Mouse (Mus musculus) WW6 (cell line): ENCODE measurements around the gene Mok.

Source experiments
- DNase-seq: peaks from one replicate; pipeline ENCODE4 v3.0.0-alpha.2; 2013; ENCODE audit warnings: low read depth, low spot score

Gene Mok

DNA sequence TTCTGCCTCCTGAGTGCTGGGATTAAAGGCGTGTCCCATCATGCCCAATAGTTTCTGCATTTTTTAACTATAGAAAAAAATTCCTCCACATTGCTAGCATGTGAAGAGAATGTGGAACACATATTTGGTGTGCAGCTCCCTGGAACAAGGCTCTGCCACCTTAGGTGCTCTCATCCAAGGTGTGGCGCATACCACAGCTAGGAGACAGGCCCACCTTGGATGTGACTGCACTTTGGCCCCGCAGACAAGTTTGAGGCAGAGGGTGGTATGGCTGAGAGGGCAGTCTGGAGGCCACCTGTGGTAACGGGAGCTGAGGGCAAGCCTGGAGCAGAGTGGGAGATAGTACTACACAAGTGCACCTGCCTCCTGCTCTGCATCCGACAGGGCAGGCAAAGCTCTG, 31.9 kb downstream of the Mok start:
- DNase-seq = no peak

DNA sequence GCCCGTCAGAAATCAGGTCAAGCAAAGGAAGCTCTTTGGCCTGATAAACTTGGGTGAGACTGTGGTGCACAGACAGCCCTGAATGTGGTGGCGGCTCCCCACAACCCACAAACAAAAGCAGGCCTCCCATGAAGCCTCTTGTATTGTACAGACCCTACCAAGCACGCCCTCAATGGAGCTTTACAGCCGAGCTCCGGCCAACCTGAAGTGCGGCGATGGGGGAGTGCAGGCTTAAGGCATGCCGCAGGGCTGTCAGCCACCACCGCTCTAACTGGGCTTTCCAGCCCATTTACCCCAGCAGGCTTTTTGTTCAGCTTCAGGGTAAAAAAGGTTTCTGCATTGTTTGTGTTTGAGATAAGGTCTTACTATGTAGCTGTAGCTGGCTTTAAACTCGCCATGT, 32.3 kb downstream of the Mok start:
- DNase-seq = no peak

DNA sequence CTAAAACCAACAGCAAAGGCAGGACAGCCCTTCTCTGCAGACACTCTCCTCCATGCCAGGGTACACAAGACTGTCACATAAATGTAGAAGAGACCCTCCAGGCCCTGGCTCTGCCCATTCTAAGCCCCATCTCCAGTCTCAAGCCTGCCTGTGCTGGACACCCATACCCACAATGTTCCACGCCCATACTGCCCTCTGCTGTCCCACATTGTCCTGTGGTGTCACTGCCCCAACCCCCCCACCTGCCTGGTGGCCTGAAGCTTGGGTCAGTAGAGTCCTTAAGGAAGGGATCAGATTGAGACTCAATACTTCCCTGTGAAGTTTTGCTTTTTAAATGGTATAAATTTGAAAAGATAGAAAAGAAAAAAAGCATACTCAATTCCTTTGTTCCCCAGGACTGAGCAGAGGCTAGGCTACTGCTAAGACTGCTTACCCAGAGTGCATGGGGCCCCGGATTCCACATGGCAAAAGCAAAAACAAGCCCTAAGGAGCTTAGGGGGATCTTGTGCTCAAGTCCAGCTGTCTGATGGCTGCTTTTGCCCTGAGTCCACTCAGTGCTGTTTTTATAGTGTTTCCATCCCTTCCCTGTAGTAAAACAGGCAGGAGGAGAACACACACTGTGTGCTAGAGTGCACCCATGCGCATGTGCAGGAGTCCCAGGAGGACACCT, 34.3 kb downstream of the Mok start:
- no peak for DNase-seq

DNA sequence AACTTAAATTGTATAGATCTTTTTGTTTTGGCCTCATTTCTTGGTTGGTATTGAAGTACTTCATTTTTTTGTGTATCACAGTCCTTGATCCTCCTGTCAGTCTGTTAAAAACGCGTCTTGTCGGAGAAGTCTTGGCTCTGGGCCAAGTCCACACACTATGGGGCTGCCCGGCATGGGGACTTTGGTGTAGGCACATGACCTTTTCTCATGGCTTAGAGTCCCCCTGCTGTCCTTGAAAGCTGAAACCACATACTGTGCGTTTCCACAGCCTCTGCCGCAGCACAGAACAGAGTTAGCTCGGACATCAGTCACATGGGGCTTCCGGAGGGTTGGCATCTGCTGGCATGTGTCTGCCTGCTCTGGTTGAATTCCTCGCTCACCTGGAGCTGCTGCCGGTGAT, 36.5 kb downstream of the Mok start:
- DNase-seq = no peak

DNA sequence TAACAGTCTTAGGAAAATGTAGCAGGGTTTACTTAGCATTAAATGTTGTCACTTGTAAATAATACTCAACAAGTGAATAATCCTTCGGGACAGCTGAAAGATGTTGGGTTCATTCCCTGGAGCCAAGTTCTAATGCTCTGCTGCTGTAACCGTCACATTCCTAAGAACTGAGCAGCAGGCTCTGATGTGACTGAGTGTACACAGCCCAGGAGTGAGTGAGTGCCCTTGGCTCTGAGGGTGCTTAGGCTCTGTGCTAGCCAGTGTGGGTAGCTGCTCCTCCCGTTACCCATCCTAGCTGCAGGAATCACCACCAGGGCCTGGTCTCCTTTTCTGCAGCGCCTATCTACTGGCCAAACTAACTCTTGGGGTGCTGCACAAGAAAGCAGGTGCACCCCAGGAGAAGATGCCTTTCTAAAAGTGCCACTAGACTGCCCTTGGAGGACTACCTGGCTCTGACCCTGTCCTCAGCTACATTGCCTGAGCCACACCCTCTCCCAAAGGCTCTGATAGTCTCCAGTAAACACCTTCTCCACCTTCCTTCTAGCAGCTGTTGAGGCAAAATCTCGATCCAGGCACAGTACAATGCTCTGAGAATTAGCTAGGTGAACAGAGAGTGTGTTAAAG, 38.0 kb downstream of the Mok start:
- no peak for DNase-seq

DNA sequence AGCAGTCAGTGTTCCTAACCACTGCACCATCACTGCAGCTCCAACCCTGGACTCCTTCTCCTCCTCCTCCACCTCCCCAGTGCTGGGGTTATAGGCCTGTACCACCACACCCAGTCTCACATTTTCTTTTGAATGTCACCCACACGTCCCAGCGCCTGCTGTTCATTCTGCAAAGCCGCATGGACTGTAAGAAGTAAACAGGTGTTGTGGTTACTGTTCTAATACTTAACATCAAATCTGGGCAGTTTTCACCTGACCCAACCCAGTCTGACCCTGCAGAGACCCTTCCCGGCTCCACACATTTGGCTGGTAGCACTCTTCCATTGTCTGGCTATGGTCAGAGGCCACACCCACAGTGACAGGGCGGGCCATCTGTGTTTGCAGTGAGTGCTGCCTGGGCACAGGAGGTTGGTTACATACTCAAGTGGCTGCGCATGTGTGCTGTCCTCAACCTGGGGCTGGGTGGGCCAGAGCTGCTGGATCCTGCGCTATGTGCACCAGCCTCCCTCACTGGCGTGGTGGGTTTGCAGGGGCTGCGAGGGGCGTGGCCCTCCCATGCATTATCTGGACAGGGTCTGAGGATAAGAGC, 38.8 kb downstream of the Mok start:
- DNase-seq = no peak

DNA sequence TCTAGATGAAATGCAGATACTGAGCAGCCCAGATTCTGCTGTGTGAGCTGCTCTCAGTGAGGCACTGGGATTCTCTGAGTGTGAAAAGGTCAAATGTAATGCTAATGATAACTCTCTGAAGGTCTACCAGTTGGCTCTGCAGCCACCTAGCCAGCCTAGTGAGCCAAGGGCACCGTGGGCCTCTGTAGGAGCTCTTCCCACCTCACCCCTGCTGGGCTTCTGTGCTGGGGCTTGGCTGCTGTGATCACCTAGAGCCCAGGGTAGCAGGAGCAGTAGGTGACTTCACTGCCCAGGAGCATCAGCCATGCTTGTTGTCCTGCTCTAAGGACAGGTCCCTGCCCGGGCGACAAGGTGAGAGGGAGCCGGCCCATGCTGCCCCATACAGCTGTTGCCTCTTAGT, 41.5 kb downstream of the Mok start:
- DNase-seq = no peak

DNA sequence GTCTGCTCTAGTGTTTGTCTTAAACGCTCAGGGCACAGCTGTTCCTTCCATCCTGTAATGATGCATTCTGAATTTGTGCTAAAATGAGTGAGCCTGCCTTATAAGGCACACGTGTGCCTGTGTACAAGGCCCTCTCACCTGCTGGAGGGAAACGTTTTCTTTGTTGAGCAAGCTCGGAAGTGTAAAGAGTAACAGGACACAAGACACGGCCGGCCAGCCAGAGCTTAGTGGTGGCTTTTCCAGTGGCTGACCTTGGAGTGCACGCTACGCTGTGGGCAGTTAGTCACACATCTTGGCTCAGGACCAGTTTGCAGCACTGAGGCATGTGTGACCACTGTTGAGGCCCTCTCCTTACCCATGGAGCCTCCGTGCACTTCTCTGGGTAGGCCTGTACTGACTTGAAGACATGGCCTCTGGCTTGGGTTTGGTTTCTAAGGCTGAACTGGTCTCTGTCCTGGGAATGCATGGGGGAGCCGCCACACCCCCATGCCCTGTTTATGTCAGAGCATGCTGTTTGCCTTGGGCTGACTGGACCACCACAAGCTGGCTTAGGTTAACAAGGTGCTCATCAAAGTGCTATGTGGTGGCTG, 42.8 kb downstream of the Mok start:
- no peak for DNase-seq

DNA sequence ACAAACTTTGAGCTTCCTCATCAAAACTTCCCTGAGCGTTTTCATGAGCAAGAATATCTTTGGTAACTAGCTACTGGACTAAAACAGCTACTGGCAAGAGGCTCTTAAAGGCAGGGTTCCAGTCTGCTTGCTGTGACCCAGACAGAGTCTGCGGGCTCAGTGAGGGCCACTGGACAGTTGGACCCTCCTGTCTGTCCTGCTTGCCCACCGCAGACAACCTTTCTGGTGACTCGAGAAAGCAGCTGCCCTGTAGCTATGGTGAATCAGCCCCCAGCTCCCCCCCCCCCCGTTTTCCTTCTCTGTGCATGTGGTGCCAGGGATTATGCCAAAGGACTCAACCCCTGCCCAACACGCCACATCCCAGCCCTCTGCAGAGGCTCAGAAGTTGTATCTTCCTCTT, 43.5 kb downstream of the Mok start:
- DNase-seq = no peak

DNA sequence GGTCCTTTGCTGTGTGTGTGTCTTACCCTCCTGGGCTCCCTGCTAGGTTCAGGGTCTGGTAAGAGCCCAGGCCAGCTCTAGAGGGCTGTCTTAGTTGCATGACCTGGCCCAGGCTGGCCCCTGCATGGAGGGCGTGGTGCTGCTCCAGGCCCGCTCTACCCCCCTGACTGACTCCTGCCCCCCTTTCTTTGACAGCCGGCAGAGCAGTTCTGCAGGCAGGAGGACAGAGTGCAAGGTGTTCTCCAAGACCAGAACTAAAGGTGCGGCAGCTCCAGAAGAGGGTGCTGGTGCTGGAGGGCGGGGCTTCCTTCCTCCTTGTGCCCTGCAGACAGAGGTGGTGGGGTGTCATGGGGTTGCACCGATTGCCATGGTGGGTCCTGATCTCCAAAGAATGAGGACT, 44.0 kb downstream of the Mok start:
- DNase-seq = no peak

DNA sequence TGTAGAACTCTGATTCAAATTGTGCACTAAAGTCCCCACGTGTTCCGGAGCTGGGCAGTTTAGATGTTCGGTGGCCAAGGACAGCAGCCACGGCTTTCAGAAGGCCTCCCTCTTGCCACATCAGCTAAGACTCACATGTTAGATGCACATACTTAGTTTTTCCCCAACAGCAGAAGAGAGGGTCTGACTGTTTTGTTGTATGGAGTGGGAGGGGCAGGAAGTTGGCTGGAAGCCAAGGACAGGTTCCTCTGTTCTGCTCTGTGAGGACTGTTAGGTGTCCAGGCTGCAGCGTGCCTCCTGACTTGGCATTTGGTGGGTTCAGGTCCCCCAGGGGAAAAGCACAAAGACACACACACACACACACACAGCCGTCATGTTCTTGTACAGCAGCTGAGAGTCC, 45.7 kb downstream of the Mok start:
- no peak for DNase-seq

DNA sequence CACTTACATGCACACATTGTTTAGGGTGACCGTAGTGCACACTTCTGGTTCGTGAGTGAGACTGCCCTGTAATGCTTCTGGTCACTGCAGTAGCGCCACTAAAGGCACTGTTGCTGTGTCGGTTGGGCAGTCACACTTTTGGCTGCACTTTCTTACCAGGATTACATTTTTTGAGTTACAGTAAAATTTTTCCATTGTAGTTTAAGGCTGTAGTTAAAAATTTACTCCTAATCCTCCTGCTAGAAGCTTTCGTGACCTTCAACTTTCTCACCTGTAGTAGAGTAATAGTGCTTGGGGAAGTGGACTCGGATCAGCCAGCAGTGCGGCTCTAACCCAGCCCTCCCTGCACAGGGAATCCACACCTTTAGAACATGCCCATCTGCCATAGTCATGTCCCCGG, 49.7 kb downstream of the Mok start:
- DNase-seq = no peak

DNA sequence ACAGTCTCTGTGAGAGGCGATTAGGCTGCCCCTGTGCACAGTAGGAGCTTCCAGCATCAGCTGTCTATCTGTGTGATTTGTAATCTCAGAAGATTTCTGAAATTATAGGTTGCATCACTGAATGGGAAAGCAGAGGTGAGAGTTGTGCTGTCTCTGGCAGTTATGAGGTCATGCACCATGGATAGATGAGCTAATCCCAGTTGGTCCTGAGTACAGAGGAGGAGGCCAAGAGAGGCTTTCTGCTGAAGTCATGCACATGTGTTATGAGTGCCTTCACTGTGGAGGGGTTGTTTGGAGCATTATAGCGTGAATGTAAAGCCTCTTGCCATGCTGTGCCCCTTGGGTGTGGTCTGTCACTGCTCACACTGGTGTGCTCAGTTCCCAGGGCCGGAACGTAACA, 50.2 kb downstream of the Mok start:
- no peak for DNase-seq

DNA sequence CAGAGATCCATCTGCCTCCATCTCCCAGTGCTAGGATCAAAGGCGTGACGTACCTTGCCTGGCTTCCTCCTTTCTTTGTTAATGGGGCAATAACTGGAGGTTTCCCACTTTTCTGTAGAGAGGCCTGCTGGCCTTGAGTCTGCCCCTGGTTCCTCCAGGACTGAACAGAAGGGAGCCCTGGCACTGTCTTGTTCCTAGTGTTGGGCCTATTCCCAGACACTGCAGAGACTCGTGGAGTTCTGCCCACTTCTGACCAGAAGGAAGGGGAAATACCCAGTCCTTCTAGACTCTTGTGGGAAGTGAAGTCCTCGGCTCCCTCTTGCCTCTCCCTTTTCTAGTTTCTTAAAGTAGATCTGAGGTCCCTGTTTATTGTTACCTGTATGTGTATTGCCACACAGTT, 54.5 kb downstream of the Mok start:
- no peak for DNase-seq

DNA sequence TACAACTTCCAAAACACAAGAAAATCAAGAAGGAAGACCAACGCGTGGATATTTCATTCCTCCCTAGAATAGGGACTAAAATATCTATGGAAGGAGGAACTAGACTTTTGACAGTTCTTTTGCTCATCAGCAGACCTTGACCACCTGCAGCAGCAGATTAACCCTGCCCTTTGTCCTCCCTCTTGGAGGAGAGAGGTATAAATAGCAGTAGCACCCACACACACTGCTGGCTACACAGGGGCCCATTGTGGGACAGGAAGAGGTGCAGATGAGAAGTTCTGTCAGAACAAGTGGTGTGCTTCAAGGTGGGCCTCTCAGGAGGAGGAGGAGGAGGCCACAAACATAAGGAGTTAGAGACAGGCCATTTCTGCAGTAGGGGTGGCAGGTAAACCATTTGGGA, 56.5 kb downstream of the Mok start:
- no peak for DNase-seq

DNA sequence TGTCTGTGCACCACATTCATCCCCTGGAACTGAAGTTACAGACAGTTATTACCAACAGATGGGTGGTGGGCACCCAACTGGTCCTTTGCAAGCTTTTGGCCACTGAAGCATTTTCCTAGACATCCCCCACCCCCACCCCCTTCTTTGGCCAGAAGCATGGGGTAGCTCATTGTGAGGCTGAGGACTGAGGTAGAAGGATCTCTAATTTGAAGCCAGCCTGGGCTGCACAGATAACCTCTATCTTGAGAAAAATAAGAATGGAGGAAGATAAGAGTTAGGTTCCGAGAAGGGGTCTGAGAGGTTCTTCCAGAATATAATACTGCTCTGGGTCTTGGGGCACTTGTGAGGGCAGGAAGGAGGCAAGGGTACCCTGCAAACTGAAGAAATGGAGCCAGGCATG, 58.5 kb downstream of the Mok start:
- no peak for DNase-seq

DNA sequence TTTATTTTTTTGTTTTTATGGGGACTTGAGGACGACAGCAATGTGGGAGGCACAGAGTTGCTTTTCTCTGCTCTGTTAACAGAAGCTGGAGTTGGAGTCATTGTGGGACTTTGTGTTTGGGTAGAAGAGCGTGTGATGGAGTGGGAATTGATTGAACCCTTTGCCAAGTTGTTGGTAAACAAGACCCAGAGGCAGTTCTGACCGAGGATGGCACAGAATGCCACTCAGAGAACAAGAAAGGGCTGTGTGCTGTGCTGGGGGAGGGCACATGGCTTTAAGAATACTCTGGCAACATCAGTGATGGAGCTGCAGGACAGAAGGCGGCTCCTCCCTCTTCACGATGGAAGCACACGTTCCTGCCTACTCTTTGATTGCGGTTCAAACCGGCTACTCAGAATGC, 59.6 kb downstream of the Mok start:
- DNase-seq = no peak

DNA sequence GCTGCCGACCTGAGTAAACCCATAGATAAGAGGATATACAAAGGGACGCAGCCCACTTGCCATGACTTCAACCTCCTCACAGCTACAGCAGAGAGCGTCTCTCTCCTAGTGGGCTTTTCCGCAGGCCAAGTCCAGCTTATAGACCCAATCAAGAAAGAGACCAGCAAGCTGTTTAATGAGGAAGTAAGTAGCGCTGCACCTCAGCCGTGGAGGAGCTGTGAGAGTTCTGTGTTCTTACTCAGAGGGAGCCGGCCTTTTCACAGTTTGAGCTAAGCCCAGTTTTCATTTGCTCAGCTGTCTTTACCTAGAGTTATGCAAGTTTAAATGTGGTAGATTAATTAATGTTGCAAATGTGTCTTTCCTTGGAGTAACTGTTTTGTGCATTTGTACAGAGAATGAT, 61.4 kb downstream of the Mok start:
- no peak for DNase-seq

DNA sequence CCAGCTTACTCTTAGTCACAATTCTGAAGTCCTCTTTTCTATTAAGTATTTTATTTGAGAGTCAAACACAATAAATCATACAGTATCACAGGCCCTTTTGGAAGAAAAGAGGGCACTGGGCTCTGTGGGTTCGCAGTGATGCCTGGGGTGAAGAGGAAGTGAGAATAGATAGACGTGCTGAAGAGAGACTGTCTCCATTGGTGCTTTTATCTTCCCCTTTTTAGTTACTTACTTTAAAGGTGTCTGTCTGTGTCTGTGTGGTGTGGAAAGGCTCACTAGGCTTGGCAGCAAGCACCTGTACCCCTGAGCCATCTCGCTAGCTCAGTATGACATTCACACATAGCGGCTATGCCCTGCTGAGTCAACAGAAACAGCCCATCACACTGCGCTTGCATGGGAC, 62.9 kb downstream of the Mok start:
- DNase-seq = no peak

DNA sequence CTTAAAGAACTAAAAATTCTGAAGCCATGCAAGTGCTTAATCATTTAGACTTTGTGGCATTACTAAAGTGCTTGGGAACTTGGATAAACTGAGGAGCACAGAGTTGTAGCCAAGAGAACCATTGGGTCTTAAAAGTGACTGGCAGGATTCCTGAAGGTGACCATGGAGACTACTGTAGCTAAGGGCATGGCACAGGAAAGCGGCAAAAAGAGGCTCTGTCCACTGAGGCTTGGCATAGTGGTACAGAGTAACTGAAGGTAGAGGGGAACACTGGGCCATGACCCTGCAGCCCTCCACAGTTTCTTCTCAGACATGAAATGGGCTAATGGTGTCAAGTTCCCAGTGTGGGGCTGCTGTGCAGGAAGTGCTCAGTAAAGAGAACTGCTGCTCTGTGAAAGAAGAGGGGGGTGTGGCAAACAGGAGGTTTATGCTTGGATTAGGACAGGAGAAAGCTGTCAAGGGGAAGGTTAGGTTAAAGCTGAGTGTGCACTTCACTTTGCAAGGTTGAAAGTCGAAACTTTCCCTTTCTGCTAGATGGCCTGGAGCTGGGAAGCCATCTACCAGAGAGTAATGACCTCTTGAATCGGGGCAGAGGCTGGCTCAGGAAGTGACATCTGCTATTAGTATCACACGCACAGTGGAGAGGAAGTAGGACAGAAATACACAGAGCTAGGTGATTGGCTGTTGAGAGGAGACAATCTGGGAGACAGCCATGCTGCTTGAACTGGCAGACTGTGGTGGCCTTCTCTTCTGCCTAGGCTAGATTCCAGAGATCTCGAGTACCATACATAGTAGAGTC, 64.9 kb downstream of the Mok start:
- DNase-seq = no peak

DNA sequence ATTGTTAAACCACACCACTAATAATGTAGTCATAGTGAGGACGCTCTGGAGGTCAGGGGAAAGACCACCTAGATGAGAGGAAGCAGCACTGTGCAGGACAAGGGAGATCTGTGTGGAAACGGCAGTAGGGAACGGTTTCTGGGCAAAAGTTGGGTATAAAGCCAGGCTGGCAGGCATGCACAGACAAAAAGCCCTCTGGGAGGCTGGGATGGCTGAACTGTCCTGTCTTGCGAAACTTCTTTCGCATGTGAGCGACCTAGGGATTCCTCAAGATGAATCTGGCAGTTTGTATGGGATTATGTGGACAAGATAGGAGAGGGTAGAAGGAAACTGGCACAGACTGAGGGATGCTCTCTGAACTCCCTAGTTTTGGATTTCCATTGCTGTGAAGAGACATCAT, 68.8 kb downstream of the Mok start:
- DNase-seq = no peak

DNA sequence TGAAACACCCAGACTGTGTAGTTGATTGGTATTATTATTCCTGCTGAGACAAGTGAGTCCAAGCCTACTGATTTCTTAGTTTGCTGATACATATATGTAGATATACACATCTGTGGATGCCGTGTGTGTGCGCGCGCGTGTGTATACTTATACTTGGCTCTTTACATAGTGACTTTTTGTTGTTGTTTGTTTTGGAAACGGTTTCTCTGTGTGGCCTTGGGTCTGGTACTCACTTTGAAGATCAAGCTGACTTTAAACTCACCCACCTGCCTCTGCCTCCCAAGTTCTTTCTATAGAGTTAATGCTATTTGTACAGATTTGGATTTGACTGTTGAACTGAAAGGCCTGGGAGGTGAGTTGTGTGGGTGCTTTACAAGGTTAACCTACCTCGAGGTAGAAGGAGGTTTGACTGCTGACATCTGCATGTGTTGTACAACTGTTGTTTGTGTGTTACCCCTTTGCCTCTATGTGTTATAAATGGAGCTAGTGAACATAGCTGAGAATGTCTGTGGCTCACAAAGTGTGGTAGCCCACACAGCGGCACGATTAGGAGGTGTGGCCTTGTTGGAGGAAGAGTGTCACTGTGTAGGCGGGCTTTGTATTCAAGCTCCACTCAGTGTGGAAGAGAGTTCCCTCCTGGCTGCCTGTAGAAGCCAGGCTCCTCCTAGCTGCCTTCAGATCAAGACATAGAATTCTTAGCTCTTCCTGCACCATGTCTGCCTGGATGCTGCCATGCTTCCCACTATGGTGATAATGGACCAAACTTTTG, 70.1 kb downstream of the Mok start:
- DNase-seq = no peak
